Comparison of ENCODE assay signal across 8 mouse cellular contexts in genomic region chr6:146643184-146643570, GRCm38 (mm10). TPM values are rescaled to one million over a fixed set of nuclear protein-coding genes. Genes with fewer than 3 reads are reported as not detected.
A peak's percentile ranks its signal among the peaks of the same experiment; 100 is the strongest.
DNase-seq lines count a peak whose midpoint lies in the region; ATAC-seq lines count a peak whose summit lies in the region.

No protein-coding gene starts in this region.

- peak; percentile 16 for DNase-seq in thymus, postnatal 14 days
- DNase-seq in thymus, postnatal 4 days, result no peak
- peak; percentile 55 for DNase-seq in kidney, adult 18-20 months
- peak; percentile 28 for DNase-seq in lung, postnatal 36 days
- DNase-seq in frontal cortex, postnatal 25 days (ENCODE audit: low spot score in 2 of 2), result no peak
- DNase-seq in left cerebral cortex, adult 8-10 months (ENCODE audit: low spot score in 2 of 2), result no peak
- no peak for DNase-seq in thymus, postnatal 10 days (ENCODE audit: low spot score in 2 of 2)

- ATAC-seq in erythroblast, adult 5-6 weeks (replicated peaks; ENCODE audit: low FRiP score, poor library complexity, severe bottlenecking), result peak; percentile 62

RNA-seq across cellular contexts. Expression of gene Tm7sf3, which starts 0.6 kb away (rescaled TPM):
- total RNA-seq in erythroblast, adult 5-6 weeks (2015; ENCODE audit: low replicate concordance), result 18.6 and 27.8 TPM in 2 replicates
- total RNA-seq in erythroblast, adult 5-6 weeks (2017; ENCODE audit: low replicate concordance), result 33.0 TPM in 2 replicates
- total RNA-seq in left cerebral cortex, adult 8-10 months (2022), result 10 to 100 TPM; 33.8 to 36.0 (median 34.6) TPM

RNA-seq across cellular contexts. Expression of gene Med21, which starts 0.8 kb away (rescaled TPM):
- 59.4 and 67.9 TPM in 2 replicates for total RNA-seq in erythroblast, adult 5-6 weeks (2015; ENCODE audit: low replicate concordance)
- total RNA-seq in erythroblast, adult 5-6 weeks (2017; ENCODE audit: low replicate concordance), result 55.9 and 96.7 TPM in 2 replicates
- 10 to 100 TPM; 37.8 to 48.1 (median 42.4) TPM for total RNA-seq in left cerebral cortex, adult 8-10 months (2022)

Comparison
In these comparisons a context has a peak if more than half of its experiments do, and no peak if none do; other contexts are left out.
1. DNase-seq: peak in thymus, postnatal 14 days (single experiment), kidney, adult 18-20 months (single experiment) and lung, postnatal 36 days (single experiment); none in thymus, postnatal 4 days (single experiment), frontal cortex, postnatal 25 days (0 of 2), left cerebral cortex, adult 8-10 months (0 of 2) and thymus, postnatal 10 days (0 of 2).